ENCODE assay signal across 9 mouse cellular contexts in genomic region chr2:102936886-102937285, GRCm38 (mm10). TPM values are rescaled to one million over a fixed set of nuclear protein-coding genes. Genes with fewer than 3 reads are reported as not detected.
DNase-seq lines count a peak whose midpoint lies in the region; ATAC-seq and TF ChIP-seq lines count a peak whose summit lies in the region.
"Had no signal": no experiment of that assay in that cellular context is flagged by ENCODE, and none has a peak within 500 bp of the region (broad histone marks: within the 10 kb centered on the region; RNA-seq: fewer than 3 reads in every experiment).

No protein-coding gene starts in this region.

- TF ChIP-seq CTCF in lung, adult 2 months (IDR thresholded peaks at IDR 0.05; ENCODE audit: insufficient read depth, low read length) = no peak
- TF ChIP-seq CTCF in midbrain, postnatal 0 days (IDR thresholded peaks at IDR 0.05) = no peak

- ATAC-seq in lung, embryonic 15.5 days (ENCODE audit: borderline replicate concordance, extremely low read depth, low FRiP score, low TSS enrichment) = peak; percentile 80
- peak; percentile 69; the same call in 1 of the 2 replicates for ATAC-seq in midbrain, postnatal 0 days (ENCODE audit: low FRiP score)
- ATAC-seq: forebrain, embryonic 13.5 days had no signal

- no peak overlapping the region for H3K4me2 ChIP-seq in lung, embryonic 15.5 days
- no peak overlapping the region for H3K4me2 ChIP-seq in midbrain, postnatal 0 days (ENCODE audit: low read depth, low read length, poor library complexity, severe bottlenecking)
- H3K4me2 ChIP-seq: forebrain, embryonic 13.5 days had no signal

- intact Hi-C loops in heart, postnatal 10 days (cut with DNase I) = no loop called here
- intact Hi-C loops in left cerebral cortex, postnatal 25 days (cut with DNase I) = no loop called here

- TF ChIP-seq POLR2A in lung, adult 2 months (IDR thresholded peaks at IDR 0.05; ENCODE audit: borderline replicate concordance, extremely low read depth, low read depth, low read length) = no peak

- DNase-seq in cerebellum, postnatal 14 days = peak; percentile 26 to 38
- DNase-seq in cerebellum, adult 11 months = no peak
- no peak for DNase-seq in lung, adult 2 months
- peak; percentile 56 to 58 for DNase-seq in heart, postnatal 10 days
- DNase-seq in midbrain, postnatal 0 days (ENCODE audit: low spot score) = peak; percentile 51
- DNase-seq in thymus, adult 18-20 months = no peak
- no peak for DNase-seq in left cerebral cortex, postnatal 25 days (ENCODE audit: low spot score in 2 of 2)

- no peaks in the 10 kb centered on the region for H3K27me3 ChIP-seq in lung, embryonic 15.5 days
- H3K27me3 ChIP-seq in midbrain, postnatal 0 days (ENCODE audit: insufficient read depth, low read length) = no peaks in the 10 kb centered on the region
- H3K27me3 ChIP-seq: forebrain, embryonic 13.5 days had no signal

- H3K9me3 ChIP-seq in lung, embryonic 15.5 days = no peaks in the 10 kb centered on the region
- no peaks in the 10 kb centered on the region for H3K9me3 ChIP-seq in midbrain, postnatal 0 days (ENCODE audit: low read length)
- H3K9me3 ChIP-seq: forebrain, embryonic 13.5 days had no signal

- peaks cover 6% of the 10 kb centered on the region; the same call in 1 of the 2 replicates for H3K4me1 ChIP-seq in lung, embryonic 15.5 days
- no peaks in the 10 kb centered on the region for H3K4me1 ChIP-seq in lung, adult 2 months (ENCODE audit: control insufficient read depth, insufficient read depth, low read length)
- no peaks in the 10 kb centered on the region for H3K4me1 ChIP-seq in midbrain, postnatal 0 days (ENCODE audit: insufficient read depth, low read length)
- H3K4me1 ChIP-seq: forebrain, embryonic 13.5 days had no signal

- no peak overlapping the region for H3K9ac ChIP-seq in lung, embryonic 15.5 days
- no peak overlapping the region for H3K9ac ChIP-seq in midbrain, postnatal 0 days (replicated peaks; ENCODE audit: low read length, poor library complexity, severe bottlenecking)
- H3K9ac ChIP-seq: forebrain, embryonic 13.5 days had no signal

- 38% methylated on average over 3 of the region's 3 CpGs for WGBS in lung, embryonic 15.5 days
- 68% methylated on average over 3 of the region's 3 CpGs for WGBS in lung, adult 2 months
- 49% methylated on average over 3 of the region's 3 CpGs for WGBS in midbrain, postnatal 0 days

- no peak overlapping the region for H3K4me3 ChIP-seq in lung, embryonic 15.5 days
- no peak overlapping the region for H3K4me3 ChIP-seq in lung, adult 2 months (replicated peaks; ENCODE audit: extremely low read depth, low read depth, low read length)
- H3K4me3 ChIP-seq in midbrain, postnatal 0 days (ENCODE audit: low read depth, low read length) = no peak overlapping the region
- H3K4me3 ChIP-seq: forebrain, embryonic 13.5 days had no signal

- no peaks in the 10 kb centered on the region for H3K36me3 ChIP-seq in lung, embryonic 15.5 days
- H3K36me3 ChIP-seq in midbrain, postnatal 0 days (ENCODE audit: insufficient read depth, low read length) = no peaks in the 10 kb centered on the region

- no peak overlapping the region; the same call in 1 of the 2 replicates for H3K27ac ChIP-seq in lung, embryonic 15.5 days
- H3K27ac ChIP-seq in midbrain, postnatal 0 days (ENCODE audit: low read depth, low read length) = no peak overlapping the region
- H3K27ac ChIP-seq: forebrain, embryonic 13.5 days had no signal

RNA-seq across cellular contexts. Expression of gene Cd44, which starts 35.4 kb away (rescaled TPM):
- 30.0 and 30.9 TPM in 2 replicates for polyA plus RNA-seq in lung, embryonic 15.5 days (2015; fragmentation: Nextera tagmentation; extraction: Ambion mirVana)
- 46.8 and 59.3 TPM in 2 replicates for polyA plus RNA-seq in lung, adult 2 months (2012; rRNA removed)
- total RNA-seq in heart, postnatal 10 days (2021) = 10 to 100 TPM; 19.8 to 22.7 TPM
- total RNA-seq in midbrain, postnatal 0 days (2014; rRNA removed) = 5.4 and 6.2 TPM in 2 replicates
- polyA plus RNA-seq in midbrain, postnatal 0 days (2015; fragmentation: Nextera tagmentation; extraction: Ambion mirVana) = 2.9 and 3.4 TPM in 2 replicates
- 1 to 10 TPM; 4.1 to 5.2 TPM for total RNA-seq in left cerebral cortex, postnatal 25 days (2021)

Comparison
In these comparisons a context has a peak if more than half of its experiments do, and no peak if none do; other contexts are left out.
1. DNase-seq: peak in cerebellum, postnatal 14 days (2 of 2), heart, postnatal 10 days (2 of 2) and midbrain, postnatal 0 days (single experiment); none in cerebellum, adult 11 months (single experiment), lung, adult 2 months (single experiment), thymus, adult 18-20 months (0 of 2) and left cerebral cortex, postnatal 25 days (0 of 2).